Mouse (Mus musculus) kidney, postnatal 10 days (tissue): ENCODE results near the gene Sumo3.
A peak's percentile ranks its signal among the peaks of the same experiment; 100 is the strongest.

Experiments
- DNase-seq: peaks from one replicate; pipeline ENCODE4 v3.0.0; 2021; ENCODE audit warnings: mixed read lengths

Sumo3 gene

DNA sequence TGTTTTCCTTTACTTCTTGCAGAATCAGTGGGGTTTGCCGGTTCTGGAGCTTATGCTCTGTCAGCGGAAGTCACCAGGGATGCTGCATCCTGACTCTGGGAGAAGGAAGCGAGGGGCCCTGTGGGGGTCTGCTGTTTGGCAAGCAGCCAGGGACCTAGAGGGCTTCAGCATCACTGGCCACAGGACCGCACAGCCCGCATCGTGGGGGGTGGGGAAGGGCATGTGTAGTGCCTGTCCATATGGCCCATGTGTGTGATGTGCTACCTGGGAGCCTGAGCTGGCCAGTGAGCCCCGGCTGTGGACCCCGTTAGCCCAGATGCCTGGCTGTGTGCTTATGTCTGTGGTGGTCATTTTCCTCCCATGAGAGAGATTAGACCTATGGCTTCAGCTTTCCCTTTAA, 16.1 kb upstream of the Sumo3 start:
- DNase-seq = no peak

DNA sequence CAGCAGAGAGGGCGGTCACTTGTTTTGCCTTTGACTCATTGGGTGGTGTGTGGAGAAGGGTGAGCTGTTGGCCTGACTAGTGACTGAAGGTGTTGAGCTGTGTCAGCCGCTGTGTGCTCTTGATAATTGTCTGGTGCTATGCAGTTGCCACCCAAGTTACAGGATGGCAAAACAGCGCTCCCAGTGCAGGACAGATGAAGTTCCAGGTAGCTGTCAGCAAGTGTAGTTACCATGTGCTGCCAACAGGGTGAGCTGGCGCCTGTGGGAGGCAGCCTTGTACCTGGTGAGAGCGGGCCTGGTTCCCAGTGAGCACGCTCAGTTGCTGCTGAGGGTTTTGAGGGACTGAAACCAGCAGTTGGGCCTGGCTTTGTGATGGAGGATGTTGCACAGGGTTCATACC, 15.1 kb upstream of the Sumo3 start:
- DNase-seq = peak; percentile 69

DNA sequence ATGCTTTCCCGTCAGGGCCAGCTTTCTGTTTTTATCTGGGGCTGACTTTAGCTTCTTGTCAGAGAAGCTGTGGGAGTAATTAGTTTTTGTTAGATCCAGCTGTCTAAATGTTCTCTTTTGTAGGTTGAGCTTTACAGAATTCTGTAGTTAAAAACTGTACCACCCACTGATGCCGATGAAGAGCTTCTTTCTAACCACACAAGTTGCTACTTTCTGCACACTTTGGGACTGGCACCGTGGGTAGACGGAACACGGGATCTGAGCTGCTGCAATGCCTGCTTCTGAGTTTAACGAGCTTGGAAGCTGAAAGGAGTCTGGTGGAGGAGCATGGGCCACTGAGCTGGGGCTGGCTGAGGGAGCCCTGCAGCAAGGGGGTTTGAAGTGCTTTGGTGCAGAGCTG, 14.4 kb upstream of the Sumo3 start:
- DNase-seq = no peak

DNA sequence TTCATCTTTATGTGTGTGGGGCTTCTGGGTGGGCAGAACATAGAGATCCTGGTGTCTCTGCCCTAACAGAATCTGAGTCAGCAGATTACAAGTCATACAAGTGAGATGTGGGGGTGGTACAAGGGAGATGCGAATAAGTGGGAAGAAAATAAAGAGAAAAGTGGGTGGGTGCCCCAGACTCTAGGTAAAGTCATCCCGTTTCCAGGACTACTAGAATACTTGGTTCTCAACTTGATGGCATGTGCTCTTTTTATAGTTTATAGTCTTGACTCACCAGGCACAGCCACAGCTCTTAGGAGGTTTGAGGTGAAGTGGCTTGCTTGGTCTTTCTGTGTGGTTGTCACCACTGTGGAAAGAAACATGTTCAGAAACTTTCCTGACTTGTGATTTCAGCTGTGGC, 9.8 kb upstream of the Sumo3 start:
- DNase-seq = no peak

DNA sequence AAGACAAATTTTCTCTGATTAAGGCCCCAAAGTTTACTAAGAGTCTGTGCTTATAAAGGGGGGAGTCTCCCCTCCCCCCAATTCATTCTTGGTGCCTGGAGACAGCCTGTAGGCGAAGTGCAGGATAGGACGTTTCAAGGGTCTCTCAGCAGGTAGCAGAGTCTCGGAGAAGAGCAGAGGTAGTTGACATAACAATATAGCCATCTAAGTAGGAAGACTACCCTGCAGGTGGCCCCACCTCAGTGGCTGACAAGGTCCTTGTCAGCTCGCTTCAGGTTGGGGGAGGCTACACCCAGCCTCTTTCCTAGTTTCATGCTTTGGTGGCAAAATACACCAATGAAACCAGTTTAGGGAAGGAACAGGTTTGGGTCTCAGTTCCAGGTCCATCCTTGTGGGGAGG, 2.9 kb upstream of the Sumo3 start:
- DNase-seq = no peak

DNA sequence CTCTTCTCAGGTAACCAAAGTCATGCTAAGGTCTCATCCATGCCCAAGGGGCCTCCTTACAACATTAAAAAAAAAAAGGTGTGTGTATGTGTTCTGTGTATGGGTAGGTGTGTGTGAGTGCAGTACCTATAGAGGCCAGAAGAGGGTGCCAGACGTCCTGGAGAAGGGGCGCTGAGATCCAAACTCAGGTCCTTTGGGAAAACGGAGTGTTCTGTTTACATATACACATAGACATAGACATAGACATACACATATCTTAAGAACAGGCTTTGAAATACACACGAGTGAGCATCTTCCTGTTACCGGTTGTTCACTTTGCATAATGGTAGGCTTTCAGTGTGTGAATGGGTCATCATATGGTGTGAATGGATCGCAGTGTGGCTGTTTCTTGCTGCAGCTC, 1.8 kb upstream of the Sumo3 start:
- no peak for DNase-seq

DNA sequence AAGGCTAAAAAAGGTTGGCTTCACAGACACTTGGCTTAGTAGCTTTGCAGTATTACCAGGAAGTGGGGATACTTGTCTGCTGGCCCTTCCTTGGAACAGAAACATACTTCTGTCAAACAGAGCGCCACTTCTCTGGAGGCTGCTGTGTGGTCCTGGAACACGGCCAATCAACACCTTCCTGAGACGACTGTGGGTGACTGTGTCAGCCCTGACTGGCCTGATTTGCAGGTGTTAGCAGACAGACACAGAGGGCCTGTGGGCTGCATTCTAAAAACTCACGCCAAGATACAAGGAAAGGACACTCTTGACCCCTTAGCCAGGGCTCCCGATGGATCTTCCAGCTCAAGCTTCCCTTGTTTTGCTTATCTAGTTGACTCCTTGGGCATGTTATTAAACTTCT, 939 bp upstream of the Sumo3 start:
- DNase-seq = peak; percentile 58

DNA sequence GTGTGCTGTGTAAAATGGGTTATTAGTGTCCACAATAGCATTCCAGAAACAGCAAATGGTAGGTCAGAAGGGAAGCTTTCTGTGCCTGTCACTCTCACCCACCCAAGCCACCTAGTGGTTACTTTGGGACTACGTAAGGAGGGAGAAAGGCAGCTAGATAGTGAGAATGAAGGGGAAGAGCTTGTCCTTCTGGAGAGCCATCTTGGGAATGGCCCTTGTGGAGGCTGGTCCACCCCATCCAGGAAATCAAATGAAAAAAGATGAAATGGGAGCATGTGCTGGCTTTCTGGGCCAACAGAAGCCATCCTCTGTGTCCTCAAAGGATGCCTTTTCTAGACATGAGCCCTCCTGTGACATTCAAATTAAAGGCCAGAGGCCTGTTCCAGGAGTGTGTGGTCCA, 529 bp upstream of the Sumo3 start:
- no peak for DNase-seq

DNA sequence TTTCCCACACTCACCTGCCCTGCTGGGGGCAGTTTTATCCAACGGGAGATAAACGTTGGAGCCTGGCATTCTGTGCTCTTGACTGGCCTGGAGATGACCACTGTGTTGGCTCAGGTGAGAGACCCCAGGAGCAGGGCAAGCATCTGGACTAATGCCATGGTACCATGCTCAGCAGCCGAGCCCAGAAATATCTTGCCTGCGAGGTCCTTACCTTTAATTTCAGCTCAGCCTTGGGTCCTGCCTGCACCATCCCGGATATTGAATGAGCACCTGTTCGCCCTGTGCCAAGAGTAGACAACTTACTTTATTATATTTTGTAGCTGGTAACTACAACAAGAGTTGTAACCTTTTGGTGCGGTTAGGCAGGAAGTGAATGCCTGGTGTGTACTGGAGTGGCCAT, 958 bp downstream of the Sumo3 start:
- DNase-seq = no peak

DNA sequence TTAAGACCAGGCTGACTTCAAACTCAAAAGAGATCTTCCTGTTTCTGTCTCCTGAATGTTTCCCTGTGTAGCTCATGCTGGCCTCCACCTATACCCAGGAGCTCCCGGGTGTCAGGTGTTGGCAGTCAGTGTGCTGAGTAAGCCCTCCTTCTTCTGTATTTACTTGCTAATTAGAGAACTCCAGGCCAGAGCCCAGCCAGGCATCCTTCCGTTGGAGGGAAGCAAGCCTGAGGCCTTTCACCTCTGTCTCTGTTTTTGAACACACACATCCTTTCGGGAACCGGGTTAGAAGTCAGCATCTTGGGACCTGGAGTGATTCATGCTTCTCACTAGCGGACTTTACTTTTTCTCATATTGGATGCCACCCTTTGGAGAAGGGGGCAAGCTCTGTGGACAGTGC, 1.5 kb downstream of the Sumo3 start:
- peak; percentile 51 for DNase-seq

DNA sequence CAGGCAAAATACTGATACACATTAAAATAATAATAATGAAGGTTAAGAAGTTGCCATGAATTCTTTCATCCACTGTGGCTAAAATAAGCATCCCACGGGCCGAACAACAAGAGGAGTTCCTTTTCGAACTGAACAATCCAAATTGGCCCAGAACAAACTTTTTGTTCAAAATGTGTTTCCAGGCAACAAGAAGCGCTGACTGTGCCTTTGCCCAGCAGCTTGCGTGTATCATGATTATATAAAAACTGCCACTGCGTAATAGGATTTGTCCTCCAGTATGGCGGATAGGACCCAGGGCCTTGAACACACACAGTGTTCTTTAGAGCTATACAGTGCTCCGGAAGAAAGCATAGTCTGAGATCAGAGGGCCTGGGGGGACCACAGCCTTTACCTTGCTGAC, 2.7 kb downstream of the Sumo3 start:
- no peak for DNase-seq

DNA sequence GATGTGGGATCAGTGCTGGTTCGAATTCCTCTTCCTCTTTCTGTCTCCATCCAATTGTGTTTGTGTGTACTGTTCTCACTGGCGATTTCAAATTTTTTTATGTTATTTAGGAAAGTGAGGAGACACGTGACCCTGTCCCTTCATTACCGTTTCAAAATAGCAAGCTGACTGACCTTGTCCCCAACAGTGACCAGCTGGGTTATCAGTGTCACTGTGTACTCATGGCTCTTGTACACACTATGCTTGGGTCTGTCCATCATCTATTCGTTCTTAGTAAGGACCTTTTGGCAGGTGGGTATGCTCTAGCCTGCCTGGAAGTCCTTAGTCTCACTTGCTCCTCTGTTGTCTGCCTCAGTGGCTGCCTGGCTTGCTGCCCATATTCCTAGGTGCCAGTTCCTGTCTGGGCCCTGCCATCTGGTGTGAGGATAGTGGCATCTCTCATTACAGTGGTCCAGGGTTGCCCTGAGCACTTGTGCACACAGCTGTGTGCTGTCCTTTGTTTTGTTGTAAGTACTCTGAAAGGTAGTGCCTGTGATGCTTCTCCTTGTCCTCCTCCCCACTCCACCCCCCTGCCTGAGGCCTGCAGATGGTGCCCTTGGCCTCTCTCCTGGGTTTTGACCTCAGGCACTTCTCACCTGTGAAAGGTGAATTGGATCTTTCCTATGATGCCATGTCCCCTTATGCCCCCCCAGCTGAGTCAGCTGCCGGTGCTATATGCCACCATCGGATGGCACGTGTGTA, 4.5 kb downstream of the Sumo3 start:
- DNase-seq = no peak

DNA sequence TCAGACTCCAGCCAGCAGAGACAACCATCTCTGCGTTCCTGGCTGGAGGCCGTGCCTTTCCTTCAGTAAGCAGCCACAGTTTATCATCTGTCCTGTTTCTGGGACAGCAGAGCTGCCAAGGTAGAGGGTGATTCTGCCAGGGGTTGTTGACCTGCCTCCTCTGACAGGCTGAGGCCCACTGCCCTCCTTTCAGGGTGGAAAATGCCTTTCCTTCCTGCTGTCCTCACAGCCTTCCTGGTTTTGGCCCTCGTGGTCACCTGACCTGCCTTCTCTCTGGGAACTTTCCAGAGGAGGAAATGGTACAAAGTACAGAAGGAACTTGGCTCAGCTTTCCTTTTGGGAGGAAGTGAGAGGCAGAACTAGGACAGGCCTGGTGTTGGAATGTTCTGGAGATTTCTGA, 7.5 kb downstream of the Sumo3 start:
- peak; percentile 80 for DNase-seq

DNA sequence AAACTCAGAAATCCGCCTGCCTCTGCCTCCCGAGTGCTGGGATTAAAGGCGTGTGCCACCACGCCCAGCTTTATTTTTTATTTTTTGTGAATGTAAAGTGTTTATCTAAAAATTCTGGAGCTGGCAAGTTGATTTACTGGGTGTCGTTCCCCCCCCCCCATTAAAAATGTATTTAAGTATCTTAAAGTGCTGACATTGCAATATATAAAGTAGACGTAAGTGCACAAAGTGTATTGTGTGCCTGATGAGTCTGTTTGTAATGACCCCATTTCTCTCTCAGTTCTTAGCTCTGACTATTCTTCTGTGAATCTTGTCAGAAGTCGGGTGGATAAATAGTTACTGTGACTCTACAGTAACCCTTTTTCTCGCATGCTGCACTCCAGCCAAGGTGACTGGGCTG, 9.8 kb downstream of the Sumo3 start:
- DNase-seq = no peak

DNA sequence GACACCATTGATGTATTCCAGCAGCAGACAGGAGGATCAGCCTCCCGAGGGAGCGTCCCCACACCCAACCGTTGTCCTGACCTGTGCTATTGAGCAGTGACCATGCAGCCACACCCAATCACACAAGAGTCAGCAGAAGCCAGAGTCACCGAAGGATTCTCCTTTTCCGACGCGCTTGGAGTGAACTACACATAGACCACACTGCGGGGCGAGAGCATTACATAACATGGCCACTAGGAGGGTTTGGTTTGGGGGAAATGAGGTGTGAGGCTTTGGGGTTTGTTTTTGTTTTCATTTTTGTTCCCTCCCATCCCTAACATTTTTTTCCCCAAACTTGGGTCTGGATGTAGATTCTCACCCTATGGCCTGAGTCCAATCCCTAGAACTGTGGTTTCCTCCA, 10.3 kb downstream of the Sumo3 start:
- DNase-seq = no peak

DNA sequence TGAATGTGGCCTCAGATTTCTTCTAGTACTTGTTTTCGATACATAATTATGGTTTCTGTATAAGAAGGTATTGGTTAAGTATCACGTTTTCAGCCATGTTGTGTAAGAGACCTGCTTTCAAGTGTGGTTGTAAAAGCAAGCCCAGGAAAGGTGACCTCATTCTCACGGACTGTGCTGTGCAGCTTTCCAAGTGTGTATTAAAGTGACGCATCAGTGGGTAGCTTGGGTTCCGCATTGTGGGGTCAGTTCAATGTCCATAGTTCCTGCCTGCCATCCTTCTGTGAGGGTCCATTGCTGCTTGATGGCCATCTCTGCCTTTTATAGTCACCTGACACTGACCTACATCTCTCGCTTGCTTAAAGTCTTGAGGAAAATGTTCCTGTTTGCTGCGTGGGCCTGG, 11.0 kb downstream of the Sumo3 start:
- DNase-seq = no peak

DNA sequence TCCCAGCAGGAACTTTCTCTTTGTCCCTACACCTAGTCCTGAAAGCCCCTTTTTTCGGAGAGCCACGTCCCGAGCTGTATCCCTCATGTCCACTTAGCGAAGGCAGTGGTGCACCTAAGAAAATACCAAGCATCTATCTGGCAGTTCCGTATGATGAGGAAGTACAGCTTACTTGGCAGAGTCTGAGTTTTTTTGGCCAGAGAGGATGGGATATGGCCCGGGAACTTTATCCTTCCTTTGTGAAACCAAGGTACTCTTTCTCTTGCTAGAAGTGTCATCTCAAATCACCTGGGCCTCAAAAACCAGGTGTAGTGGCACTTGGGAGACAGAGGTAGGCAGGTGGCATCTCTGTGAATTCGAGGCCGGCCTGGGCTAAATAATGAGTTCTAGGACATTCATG, 15.6 kb downstream of the Sumo3 start:
- no peak for DNase-seq

DNA sequence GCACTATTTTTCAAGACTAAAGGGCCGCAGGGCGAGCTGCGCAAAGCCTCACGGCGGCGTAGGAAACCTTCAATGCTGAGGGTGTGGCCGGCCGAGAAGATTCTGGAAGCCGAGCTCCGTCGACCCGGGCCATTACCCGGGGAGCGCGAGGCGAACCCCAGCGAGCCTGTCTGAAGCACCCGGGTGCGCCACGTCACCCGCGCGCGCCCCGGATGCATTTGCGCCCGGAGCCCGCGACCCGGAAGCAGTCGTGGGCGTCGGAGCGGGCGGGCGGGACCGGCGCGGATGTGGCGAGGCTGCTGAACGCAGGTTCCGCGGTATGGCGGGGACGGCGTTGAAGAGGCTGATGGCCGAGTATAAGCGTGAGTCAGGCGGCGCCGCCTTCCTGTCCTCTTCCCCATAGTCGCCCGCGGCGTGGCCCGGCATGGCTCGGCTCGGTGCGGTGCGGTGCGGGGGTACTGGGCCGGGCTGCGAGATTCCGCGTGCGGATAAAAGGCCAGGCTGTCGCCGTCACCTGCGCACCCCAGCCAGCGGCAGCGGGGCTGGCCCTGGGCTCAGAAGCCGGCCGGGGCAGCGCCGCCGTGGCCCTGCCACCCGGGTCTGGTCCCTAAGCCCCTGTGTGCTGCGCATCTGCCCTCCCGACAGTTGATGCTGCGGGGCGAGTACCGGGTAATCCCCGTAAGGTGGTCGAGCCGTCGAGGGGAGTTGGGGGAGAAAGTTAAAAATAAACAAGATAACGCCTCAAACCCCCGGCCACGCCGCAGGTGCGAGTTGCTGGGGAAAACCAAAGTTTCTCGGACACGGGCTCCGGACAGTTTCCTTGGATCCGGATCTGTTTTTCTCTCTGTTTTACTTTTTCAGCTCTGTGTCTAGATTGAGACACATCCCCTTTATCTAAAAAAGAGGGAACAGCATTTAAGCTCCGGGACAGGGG, 16.4 kb downstream of the Sumo3 start, which contains the start of gene Ube2g2:
Gene Ube2g2 (plus strand): TSS at position 221 of the 934 bp plus-strand sequence.
- DNase-seq = peak; percentile 96

DNA sequence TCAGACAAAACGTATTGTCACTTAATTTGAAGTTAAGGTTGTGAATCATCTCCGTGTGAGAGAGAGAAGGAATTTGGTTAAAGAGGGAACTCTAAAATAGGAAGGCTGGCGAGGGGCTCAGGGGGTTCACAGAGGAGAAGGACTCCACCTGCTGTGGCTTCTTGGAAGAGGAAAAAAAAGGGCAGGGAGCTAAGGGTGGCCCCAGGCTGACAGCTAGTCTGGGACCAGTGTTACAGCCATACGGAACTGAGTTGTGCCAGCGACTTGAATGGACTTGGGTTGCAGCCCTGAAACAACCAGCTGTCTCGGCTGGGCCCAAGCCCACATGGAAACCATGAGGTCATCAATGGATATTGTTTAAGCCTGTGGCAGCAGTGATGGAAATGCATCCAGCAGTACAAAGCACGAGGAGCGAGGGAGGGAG, 17.2 kb downstream of the Sumo3 start:
- peak; percentile 34 for DNase-seq

DNA sequence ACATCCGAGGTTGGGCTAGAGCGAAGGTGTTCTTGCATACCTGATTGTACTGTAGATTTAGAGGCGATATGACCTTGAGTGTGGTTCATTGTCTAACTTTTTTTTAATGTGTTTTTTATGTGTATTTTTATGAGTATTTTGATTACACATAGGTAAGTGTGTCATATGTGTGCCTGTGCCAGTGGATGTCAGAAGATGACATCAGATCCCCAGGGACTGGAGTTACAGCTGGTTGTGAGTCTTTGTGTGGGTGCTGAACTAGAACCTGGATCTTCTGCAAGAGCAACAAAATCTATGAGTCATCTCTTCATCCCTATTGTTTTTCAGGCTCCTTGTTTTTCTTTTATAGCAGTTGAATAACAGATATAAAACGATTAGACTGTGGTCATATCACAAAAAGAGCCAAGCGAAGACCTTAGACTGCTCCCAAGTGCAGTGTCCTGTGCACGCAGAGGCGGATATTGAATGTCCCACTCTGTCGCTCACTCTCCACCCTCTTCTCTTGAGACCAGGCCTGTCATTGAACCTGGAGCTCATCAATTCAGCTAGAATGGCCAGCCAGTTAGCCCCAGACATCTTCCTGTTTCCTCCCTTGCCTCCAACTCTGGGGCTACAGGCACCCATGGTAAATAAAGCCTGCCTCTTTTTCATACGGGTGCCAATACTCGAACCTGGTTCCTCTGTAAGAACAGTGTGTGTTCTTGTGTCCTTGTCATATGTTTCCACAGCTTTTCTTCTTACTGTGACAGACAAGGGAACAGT, 17.9 kb downstream of the Sumo3 start:
- no peak for DNase-seq

DNA sequence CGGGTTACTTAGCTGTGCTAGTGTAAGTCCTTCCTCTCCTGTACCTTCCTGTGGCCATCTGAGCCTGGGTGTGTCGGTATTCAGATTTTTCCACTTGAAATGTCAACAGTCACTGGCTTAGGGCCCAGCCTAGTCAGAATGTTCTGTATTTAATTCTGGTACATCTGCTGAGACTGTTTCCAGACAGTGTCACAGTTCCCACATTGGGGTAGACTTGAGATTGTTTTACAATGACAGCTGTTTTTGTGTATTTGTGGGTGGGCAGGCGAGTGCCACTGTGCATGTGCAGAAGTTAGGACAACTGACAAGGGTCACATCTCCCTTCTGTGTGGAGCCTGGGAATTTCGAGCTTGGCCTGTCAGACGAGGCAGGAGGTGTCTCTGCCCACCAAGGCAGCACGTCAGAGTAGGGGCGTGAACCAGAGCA, 18.7 kb downstream of the Sumo3 start:
- no peak for DNase-seq

DNA sequence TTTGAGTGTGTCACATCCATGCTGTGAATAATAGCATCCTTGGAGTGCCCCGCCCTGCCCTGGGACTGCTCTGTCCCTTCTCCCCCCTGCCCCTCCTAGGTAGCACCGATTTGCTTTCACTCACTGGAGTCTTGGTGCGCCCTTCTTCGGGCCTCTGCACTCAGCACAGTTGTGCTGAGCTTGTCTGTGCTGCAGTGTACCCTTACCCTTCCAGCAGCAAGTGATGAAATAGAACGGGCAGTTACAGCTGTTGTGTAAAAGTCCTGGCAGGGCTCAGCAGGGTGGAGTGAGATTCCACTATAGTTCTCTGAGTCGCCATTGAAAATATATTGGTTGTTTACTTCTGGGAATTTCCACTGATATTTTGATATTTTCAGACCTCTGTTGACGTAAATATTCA, 20.1 kb downstream of the Sumo3 start:
- no peak for DNase-seq

DNA sequence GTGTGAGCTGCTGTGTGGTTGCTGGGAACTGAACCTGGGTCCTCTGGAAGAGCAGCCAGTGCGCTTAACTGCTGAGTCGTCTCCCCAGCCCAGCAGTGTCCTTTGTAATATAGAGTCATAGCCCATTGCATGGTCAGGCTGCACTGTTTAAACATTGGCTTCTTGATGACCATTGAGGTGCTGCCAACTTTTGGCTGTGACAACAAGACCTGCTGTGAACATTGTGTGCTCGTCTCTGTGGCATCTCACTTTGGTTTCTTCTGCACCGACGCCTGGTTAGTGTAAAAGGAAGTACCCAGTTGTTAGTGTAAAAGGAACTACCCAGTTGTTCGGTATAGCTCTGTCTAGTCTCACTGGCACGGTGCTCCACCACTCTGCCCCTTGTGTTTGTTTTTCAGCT, 20.7 kb downstream of the Sumo3 start:
- no peak for DNase-seq
